Mouse (Mus musculus) cerebellum, adult 9-11 months (tissue): Measurements from ENCODE around the gene Gdpd5.
A peak's percentile ranks its signal among the peaks of the same experiment; 100 is the strongest.
"Not testable (repeated sequence)": the region's sequence is repeated elsewhere in the genome, so short reads cannot be mapped to it uniquely, and the experiment has no call there.

Source experiments
- DNase-seq: peaks from one replicate; pipeline ENCODE4 v3.0.0; 2022

Gene Gdpd5

GRCm38 (mm10) chr7:99483924-99484319 is 102.7 kb downstream of the Gdpd5 start:
- no peak for DNase-seq

- DNase-seq: no peak
Observed at GRCm38 (mm10) chr7:99484679-99485078, 103.5 kb downstream of the Gdpd5 start.

- DNase-seq: no peak
Observed at GRCm38 (mm10) chr7:99489708-99490107, 108.5 kb downstream of the Gdpd5 start.

GRCm38 (mm10) chr7:99499128-99499527 is 117.9 kb downstream of the Gdpd5 start:
- no peak for DNase-seq

DNA sequence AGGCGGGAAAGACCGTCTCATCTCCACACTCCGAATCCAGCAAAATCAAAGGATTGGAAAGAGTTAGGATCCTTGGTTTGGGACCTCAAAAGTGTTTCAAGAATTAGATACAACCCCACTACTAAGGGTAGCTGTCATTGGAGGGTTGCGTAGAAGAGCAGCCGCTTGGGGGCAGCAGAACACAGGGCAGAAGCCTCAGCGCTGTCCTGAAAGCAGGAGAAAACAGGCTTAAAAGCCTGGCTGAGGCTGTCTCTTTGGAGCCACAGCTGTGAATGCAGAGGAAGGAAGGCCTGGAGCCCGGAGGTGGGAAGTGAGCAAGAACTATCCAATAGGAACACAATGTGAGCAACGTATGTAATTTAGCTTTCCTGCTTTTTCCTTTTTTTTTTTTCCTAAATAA is 119.0 kb downstream of the Gdpd5 start:
- peak; percentile 56 for DNase-seq

DNA sequence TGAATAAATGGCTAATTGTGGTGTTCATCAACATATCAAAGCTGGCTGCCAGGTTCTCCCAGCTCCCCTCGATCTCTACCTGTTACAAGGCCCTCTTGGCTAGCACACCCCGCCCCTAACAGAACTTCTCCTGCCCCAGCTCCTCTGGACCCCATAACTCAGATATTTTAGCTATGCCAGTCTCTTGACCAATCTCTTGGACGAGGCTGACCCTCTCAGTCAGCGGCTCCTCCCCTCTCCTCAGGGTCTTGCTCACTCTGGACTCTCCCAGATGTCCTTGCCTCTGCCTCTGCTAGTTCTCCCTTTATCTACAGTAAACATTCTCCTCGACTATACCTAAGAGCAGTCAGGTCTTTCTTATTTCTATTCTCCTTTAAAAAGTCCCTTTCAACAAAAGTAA is 119.4 kb downstream of the Gdpd5 start:
- no peak for DNase-seq

DNA sequence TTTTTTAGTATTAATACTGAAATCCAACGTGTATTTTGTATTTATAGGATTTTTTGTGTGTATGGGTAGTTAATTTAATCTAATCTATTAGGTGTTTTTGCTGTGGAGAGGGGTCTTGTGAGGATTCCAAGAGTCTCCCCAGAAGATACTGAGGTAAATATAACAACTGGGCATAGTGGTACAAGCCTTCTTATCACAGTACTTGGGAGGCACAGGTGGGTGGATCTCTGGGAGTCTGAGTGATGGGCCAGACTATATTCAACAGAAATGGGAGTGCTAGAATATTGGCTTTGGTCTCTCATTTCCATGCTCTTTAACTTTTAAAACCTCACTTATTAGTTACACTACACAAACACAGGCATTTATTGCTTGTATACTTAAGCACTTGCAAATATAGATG is 119.9 kb downstream of the Gdpd5 start:
- no peak for DNase-seq

- no peak for DNase-seq
Observed at GRCm38 (mm10) chr7:99504556-99504955, 123.3 kb downstream of the Gdpd5 start.

DNA sequence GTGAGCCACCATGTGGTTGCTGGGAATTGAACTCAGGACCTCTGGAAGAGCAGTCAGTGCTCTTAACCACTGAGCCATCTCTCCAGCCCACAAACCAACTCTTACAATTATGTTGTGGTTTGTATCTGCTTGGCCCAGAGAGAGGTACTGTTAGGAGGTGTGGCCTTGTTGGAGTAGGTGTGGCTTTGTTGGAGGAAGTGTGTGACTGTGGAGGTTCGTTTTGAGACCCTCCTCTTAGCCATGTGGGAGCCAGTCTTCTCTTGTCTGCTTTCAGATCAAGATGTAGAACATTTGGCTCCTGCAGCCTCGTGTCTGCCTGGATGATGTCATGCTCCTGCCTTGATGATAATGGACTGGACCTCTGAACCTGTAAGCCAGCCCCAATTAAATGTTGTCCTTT is 127.0 kb downstream of the Gdpd5 start:
- not testable (repeated sequence) for DNase-seq

DNA sequence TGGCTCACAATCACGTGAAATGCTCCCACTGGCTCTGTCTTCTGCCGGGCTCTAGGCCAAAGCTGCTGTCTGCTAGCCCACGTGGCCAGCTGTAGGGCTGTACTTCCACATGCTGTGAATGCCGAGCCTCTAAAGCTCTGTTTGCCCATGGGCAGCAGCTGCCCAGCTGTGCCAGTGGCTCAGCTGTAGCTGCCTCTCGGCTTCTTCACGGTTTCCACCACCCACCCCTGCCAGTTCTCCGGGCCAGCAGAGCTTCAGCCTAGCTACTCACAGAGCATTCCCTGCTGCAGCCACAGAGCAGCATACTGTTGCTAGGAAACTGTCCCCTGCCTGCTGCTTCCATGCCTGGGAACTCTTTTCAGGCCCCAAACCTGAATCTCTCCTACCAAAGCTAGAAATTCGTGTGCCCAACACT is 128.9 kb downstream of the Gdpd5 start:
- DNase-seq: no peak
